Mouse (Mus musculus) spleen, postnatal 0 days (tissue): ENCODE data around the gene Pard3b. TPM values are rescaled to one million over a fixed set of nuclear protein-coding genes. Genes with fewer than 3 reads are reported as not detected.

Source experiments
- polyA plus RNA-seq: library from polyadenylated mRNA; unstranded; fragments of >200 nt; fragmentation: Nextera tagmentation; extraction: Ambion mirVana; gene quantifications from 2 replicates; pipeline ENCODE4 v1.2.1, GENCODE M21; 2015

Gene Pard3b
- polyA plus RNA-seq = 3.1 and 5.4 TPM in 2 replicates

GRCm38 (mm10) chr1:61638347-61639111 is at the start of gene Pard3b:
Gene Pard3b (plus strand): TSS chr1:61638824.

